Mouse (Mus musculus) lung, postnatal 4 days (tissue): Measurements from ENCODE around the gene Foxk2.
A peak's percentile ranks its signal among the peaks of the same experiment; 100 is the strongest.

Experiments
- DNase-seq, 2 experiments: peaks; one replicate each; pipeline ENCODE4 v3.0.0; 2021

The Foxk2 gene

GRCm38 (mm10) chr11:121259160-121260100 is at the start of gene Foxk2:
Gene Foxk2, plus strand, starts transcription at chr11:121259990.
- peak; percentile 94 to 97 for DNase-seq

DNA sequence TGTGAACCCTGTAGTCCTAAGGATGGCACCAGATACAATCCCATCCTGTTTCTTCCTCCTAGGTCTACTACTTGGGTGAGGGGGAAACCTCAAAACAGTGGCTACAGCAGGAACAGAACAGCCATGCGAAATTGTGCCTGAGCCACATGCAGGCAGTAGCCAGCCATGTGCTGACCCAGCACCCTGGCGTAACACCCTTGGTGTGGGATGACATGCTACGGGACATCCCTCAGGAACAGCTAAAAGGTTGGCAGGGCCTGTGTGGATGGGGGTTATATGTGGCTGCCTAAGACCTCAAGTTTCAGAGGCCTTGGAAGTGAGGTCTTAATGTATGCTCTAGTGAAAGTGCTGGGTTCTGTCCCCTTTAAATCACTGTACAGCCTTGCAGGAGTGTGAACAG is 43.0 kb upstream of the Foxk2 start:
- no peak for DNase-seq

GRCm38 (mm10) chr11:121219776-121220175 is 40.0 kb upstream of the Foxk2 start:
- no peak for DNase-seq

DNA sequence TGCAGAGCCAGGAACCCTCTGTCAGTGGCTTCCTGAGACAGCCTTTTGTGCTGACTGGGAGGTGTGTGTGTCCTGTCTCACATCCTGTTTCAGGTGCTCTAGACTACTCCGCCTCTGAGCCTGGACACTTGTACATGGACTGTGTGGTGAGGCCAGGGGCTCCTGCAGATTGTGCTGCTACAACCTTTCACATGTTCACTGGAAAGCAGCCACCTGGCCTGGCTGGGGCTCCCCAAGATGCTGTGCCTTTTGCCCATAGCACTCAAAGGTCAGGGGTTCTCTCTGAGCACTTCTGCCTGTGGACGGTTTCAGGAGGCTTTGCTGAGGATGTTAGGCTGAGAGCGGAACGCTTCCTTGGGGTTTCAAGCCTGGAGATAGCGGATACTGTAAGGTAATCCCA is 39.0 kb upstream of the Foxk2 start:
- no peak for DNase-seq

- no peak for DNase-seq
Measured at GRCm38 (mm10) chr11:121221321-121222010, 38.3 kb upstream of the Foxk2 start.

- DNase-seq, result peak in 1 of 2 experiments; percentile 12
Measured at GRCm38 (mm10) chr11:121228129-121229017, 31.4 kb upstream of the Foxk2 start.

GRCm38 (mm10) chr11:121229018-121229439 is 30.8 kb upstream of the Foxk2 start, which contains the start of gene Cybc1:
Gene Cybc1, minus strand, starts transcription at chr11:121229322.
- peak; percentile 79 to 82 for DNase-seq

DNA sequence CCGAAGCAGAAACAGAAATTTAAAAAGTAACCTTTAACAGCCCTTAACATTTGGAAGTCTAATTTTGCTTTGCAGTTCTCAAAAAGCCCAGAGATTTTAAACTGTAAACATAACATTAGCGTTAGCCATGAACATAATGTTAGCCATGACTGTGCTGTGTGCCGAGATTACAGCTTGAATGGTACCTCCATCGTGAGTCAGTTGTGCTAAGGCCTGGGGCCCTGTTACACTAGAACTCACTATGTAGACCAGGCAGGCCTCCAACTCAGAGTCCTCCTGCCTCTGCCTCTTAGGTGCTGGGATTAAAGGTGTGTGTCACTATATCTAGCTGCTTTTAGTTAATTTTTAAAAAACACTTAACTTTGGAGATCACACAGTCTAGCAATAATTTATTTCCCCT is 28.6 kb upstream of the Foxk2 start:
- no peak for DNase-seq

DNA sequence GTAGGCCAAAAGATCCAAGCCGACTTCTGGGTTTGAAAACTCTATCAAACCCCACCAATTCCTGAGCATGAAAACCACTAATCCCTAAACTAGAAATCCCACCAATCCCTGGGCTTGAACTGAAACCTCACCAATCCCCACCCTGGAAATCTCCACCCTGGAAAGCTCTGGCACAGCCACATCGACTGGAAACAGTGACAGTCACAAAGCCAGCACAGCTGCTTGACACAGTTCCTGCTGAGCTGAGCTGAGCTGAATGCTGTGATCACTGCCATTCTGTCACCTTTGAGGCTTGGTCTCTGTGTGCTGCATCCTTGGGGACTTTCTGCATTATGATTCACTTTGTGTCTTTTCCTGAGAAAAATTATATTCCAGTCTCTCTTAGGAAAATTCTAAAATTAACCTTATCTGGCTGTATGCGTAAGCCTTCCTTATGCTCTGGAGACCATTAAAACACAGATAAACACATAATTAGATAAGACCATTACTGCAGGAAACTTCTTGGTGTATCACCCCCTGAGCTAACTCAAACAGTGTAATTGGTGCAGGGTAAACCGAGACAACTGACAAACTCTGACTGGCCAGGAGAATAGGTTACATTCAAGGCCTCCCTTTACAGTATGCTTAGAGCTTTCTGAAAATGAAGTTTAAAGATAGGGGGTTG is 28.0 kb upstream of the Foxk2 start:
- DNase-seq, result no peak

- DNase-seq, result no peak
Measured at GRCm38 (mm10) chr11:121232706-121233105, 27.1 kb upstream of the Foxk2 start.

DNA sequence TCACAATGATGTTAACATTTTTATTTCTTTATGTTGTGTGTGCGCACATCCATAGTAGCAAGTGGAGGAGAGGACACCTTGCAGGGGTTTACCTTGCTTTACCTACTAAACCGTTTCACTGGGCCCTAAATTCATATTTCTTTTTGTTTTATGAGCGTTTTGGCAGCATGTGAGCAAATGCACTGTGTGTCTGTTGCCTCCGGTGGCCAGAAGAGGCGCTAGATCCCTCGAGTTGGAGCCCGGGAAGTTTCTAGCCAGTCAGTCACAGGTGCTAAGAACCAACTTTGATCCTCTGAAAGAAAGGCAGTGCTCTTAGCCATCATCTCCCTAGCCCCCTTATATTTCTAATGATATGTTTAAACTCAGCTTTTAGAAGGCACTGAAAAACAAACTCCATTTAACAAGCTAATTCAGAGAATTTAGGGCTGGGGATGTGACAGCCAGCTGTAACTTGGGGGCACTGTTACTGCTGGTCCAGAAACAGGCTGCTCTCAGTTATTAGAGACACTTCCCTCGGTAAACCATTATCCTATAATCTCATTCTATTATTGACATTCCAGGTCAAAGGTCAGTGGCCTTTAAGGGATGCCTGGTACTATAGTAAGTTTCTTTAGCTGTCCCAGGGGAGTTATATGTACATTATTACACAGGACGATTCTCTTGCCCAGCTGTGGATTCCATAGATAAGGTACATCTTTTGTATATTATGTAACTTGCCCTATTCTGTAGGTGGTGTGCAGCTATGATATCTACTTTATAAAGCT is 24.1 kb upstream of the Foxk2 start:
- peak in 1 of 2 experiments; percentile 58 for DNase-seq

GRCm38 (mm10) chr11:121236564-121237344 is 23.0 kb upstream of the Foxk2 start, which contains the start of gene Narf:
Gene Narf, plus strand, starts transcription at chr11:121237253.
- DNase-seq, result peak; percentile 99 to 100

GRCm38 (mm10) chr11:121237345-121238128 is 22.3 kb upstream of the Foxk2 start:
- peak in 1 of 2 experiments; percentile 49 for DNase-seq

DNA sequence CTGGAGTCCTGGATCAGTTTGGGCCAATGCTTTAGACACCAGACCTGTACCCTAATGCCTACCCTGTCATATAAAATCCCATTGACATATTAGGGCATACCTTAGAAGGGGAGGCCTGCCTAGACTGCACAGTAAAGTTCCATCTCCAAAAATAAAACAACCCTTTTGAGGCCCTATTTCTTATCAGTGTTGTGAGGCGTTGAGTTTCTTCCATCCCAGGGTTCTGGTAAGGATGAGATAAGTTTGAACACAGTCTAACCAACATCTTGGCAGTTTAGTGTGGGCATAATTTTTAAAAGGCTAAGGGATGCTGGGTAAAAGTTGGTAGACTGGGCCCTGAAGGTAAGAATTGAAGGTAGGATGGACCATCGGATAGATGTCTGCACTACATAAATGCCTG is 20.1 kb upstream of the Foxk2 start:
- DNase-seq, result no peak

GRCm38 (mm10) chr11:121250196-121250595 is 9.6 kb upstream of the Foxk2 start:
- no peak for DNase-seq

GRCm38 (mm10) chr11:121260211-121260906 is 569 bp downstream of the Foxk2 start:
- DNase-seq, result peak; percentile 50 to 55

- DNase-seq, result no peak
Measured at GRCm38 (mm10) chr11:121261074-121261473, 1.3 kb downstream of the Foxk2 start.

DNA sequence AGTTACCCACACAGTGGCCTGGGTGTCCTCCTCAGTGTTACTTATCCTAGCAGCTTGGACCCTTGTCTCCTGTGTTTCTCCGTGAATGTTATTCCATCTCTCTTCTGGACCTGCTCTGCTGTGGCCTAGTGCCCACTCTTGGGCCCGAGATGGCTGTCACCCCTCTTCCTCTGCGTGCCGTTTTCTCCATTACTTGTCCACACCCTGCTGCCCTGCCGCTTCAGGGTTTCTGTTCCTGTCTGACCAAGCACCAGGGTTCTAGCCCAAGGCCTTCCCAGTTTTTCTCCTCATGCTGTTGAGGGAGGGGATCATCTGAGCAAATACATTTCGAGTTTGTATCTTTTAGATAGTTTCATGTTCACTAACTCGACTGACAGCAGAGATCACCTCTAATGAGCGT is 17.7 kb downstream of the Foxk2 start:
- DNase-seq, result no peak

DNA sequence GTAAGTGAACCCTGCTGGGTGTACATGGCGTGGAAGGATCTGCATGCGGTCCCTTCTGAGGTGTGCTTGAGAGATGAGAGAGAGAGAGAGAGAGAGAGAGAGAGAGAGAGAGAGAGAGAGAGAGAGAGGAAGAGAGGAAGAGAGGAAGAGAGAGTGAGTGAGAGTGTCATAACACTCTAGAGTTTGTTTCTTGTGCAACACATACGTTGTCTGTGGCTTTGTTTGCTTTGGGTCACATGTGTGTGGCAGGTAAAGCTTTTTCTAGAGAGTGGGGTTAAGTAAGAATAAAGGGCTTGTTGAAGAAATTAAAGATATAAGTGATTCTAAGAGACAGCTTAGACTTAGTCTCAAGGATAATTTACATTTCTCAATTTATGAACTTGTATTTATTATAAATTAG is 18.2 kb downstream of the Foxk2 start:
- DNase-seq, result no peak
